Mouse (Mus musculus) yolk sac, embryonic 10.5 days (tissue): ENCODE measurements around the gene Meis2.
A peak's percentile ranks its signal among the peaks of the same experiment; 100 is the strongest.

Experiments used
- DNase-seq: peaks from one replicate; pipeline ENCODE4 v3.0.0-alpha.2; 2017; ENCODE audit warnings: low spot score

Meis2 gene

GRCm38 (mm10) chr2:115895717-115896116 lies 169.9 kb downstream of the Meis2 start:
- no peak for DNase-seq

- no peak for DNase-seq
Measured at GRCm38 (mm10) chr2:115895256-115895655, 170.4 kb downstream of the Meis2 start.

- no peak for DNase-seq
Measured at GRCm38 (mm10) chr2:115893113-115893512, 172.5 kb downstream of the Meis2 start.

GRCm38 (mm10) chr2:115890715-115891114 lies 174.9 kb downstream of the Meis2 start:
- no peak for DNase-seq

GRCm38 (mm10) chr2:115890030-115890429 lies 175.6 kb downstream of the Meis2 start:
- no peak for DNase-seq

- no peak for DNase-seq
Measured at GRCm38 (mm10) chr2:115889212-115889611, 176.4 kb downstream of the Meis2 start.

- DNase-seq = peak; percentile 25
Measured at GRCm38 (mm10) chr2:115888336-115889077, 177.1 kb downstream of the Meis2 start.

- DNase-seq = no peak
Measured at GRCm38 (mm10) chr2:115887631-115888030, 178.0 kb downstream of the Meis2 start.

- no peak for DNase-seq
Measured at GRCm38 (mm10) chr2:115884184-115884583, 181.5 kb downstream of the Meis2 start.

GRCm38 (mm10) chr2:115883520-115883919 lies 182.1 kb downstream of the Meis2 start:
- DNase-seq = no peak

- no peak for DNase-seq
Measured at GRCm38 (mm10) chr2:115875802-115876531, 189.7 kb downstream of the Meis2 start.

GRCm38 (mm10) chr2:115872851-115873250 lies 192.8 kb downstream of the Meis2 start:
- DNase-seq = no peak

- no peak for DNase-seq
Measured at GRCm38 (mm10) chr2:115869966-115870365, 195.7 kb downstream of the Meis2 start.

GRCm38 (mm10) chr2:115860600-115861347 lies 204.9 kb downstream of the Meis2 start:
- DNase-seq = peak; percentile 54

- peak; percentile 39 for DNase-seq
Measured at GRCm38 (mm10) chr2:115860141-115860480, 205.5 kb downstream of the Meis2 start.

GRCm38 (mm10) chr2:115859371-115860140 lies 206.1 kb downstream of the Meis2 start:
- peak; percentile 76 for DNase-seq

GRCm38 (mm10) chr2:115858927-115859326 lies 206.7 kb downstream of the Meis2 start:
- DNase-seq = no peak

GRCm38 (mm10) chr2:115858246-115858645 lies 207.4 kb downstream of the Meis2 start:
- DNase-seq = peak; percentile 24

GRCm38 (mm10) chr2:115857123-115858080 lies 208.2 kb downstream of the Meis2 start:
- no peak for DNase-seq

GRCm38 (mm10) chr2:115856401-115857073 lies 209.1 kb downstream of the Meis2 start:
- DNase-seq = no peak
